Mouse (Mus musculus) brain, embryonic 14.5 days (tissue): Measurements from ENCODE around the gene Spo11. TPM values are rescaled to one million over a fixed set of nuclear protein-coding genes. Genes with fewer than 3 reads are reported as not detected.

Experiments used
- DNase-seq: peaks from one replicate; pipeline ENCODE4 v3.0.0-alpha.2; 2011; ENCODE audit warnings: low read depth
- CTCF ChIP-seq: fragments of 200-500 bp; IDR thresholded peaks from 2 replicates; pipeline ENCODE4 v1.5.1; 2012; ENCODE audit warnings: inconsistent platforms, mild to moderate bottlenecking, moderate library complexity, borderline replicate concordance; ENCODE audit not compliant: insufficient read depth, insufficient read length; ENCODE audit errors: extremely low read depth
- POLR2A ChIP-seq: fragments of 200-500 bp; IDR thresholded peaks from 2 replicates; pipeline ENCODE4 v1.6.1; 2012; ENCODE audit warnings: mild to moderate bottlenecking, inconsistent platforms, borderline replicate concordance; ENCODE audit not compliant: poor library complexity, insufficient read depth, insufficient read length, severe bottlenecking; ENCODE audit errors: extremely low read depth
- polyA plus RNA-seq: library from polyadenylated mRNA; depleted of rRNA; stranded (reverse); fragments of >200 nt; gene quantifications from 2 replicates; pipeline ENCODE4 v1.2.3, GENCODE M21; 2012

The Spo11 gene
- polyA plus RNA-seq, 1 experiment = 1.6 TPM

- DNase-seq = no peak
- no peak for TF ChIP-seq CTCF
- no peak for TF ChIP-seq POLR2A
These were observed 41.1 kb downstream of the Spo11 start for GRCm38 (mm10) chr2:173018618-173019017.

- TF ChIP-seq POLR2A = no peak
- TF ChIP-seq CTCF = no peak
These were observed 41.8 kb downstream of the Spo11 start for GRCm38 (mm10) chr2:173019322-173019721.

DNA sequence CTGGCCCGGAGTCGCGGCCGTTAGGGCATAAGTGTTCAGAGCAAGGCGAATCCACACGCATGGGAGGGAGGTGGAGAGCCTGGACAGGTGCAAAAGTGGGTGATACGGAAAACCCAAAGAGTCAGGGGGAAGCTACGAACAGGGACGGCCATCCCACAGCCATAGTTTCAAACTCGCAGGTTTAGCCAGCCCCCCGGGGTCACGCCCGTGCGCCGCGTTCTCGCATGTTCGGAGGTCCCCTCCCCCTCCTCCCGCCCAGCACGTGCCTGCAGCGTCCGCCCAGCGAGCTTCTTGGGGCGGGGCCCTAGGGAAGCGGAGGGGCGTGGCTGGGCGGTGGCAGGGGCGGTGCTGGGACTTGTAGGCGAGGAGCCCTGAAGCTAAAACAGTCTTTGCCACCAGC lies 42.3 kb downstream of the Spo11 start:
- peak; percentile 95 for DNase-seq

More at GRCm38 (mm10) chr2:173019322-173019721, 41.8 kb downstream of the Spo11 start:
- no peak for DNase-seq

GRCm38 (mm10) chr2:173020430-173020829 lies 42.9 kb downstream of the Spo11 start, which contains the start of gene Rbm38:
Rbm38 (plus strand) TSS chr2:173020498.
- no peak for TF ChIP-seq CTCF
- no peak for TF ChIP-seq POLR2A
- DNase-seq = no peak

More for the DNA sequence above, 42.3 kb downstream of the Spo11 start:
- TF ChIP-seq POLR2A (no peak), CTCF (no peak)

DNA sequence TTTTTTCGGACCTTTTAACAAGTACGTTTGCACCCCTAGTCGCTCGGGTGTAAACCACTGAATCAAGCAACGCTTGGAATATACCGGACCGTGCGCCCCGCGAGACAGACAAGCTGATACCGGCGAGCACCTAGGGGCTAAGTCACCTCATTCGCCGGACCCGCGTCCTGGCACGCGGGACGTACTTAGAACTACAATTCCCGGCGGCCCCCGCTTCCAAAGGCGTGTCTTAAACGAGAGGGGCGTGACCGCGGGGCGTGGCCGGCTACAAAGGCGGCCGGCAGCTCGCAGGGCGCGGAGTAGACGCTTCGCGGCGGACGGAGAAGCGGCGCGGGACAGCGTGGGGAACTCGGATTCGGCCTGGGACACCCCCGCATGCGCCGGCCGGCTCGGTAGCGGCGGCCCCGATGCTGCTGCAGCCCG lies 44.1 kb downstream of the Spo11 start:
- TF ChIP-seq POLR2A = peak; percentile 97
- TF ChIP-seq CTCF = no peak
- peak; percentile 97 for DNase-seq

DNA sequence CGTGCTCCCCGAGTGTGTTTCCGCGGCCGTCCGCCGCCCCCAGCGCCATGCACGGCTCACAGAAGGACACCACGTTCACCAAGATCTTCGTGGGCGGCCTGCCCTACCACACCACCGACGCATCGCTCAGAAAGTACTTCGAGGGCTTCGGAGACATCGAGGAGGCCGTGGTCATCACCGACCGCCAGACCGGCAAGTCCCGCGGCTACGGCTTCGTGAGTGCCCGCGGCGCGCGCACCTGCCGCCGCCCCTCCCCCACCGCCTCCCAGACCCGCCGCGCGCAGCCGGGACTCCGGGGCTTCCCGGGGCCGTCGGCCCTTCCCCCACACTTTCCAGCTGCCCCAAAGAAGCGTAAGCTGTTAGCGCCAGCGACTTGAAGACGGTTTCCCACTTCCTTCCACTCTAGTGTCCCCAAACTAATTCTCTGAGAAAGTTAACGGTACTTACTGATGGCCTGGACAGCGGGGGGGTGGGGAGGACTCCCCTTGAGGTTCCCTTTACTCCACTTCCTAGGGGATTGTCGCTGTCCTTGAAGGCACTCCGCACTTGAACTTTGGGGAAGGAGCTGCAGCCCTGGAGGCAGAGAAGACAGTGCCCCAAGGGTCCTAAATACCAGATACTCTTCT lies 44.7 kb downstream of the Spo11 start:
- peak; percentile 76 for DNase-seq
- no peak for TF ChIP-seq CTCF
- no peak for TF ChIP-seq POLR2A

- DNase-seq = no peak
- no peak for TF ChIP-seq CTCF
- TF ChIP-seq POLR2A = no peak
These were observed 45.3 kb downstream of the Spo11 start for GRCm38 (mm10) chr2:173022813-173023212.

- no peak for TF ChIP-seq CTCF
- TF ChIP-seq POLR2A = no peak
- DNase-seq = no peak
These were observed 45.9 kb downstream of the Spo11 start for GRCm38 (mm10) chr2:173023371-173023851.

DNA sequence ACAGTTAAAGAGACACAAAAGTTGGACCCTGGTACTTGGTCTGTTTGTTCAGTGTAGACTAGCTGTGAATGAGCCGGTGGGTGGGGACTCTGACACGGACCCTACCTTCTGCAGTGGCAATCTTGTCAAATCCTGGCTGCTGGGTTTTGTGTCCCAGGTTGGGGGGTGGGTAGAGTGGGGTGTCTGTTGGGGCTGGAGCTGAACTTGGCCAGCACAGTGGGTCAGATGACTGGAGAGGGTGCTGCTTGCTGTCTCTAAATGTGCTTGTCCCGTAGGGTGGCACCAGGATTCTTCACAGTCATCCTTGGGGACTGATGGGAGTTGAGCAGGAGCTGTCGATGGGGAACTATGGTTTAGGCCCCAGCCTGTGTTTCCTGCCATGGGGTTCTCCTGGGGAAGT lies 46.5 kb downstream of the Spo11 start:
- DNase-seq = no peak
- TF ChIP-seq POLR2A (no peak), CTCF (no peak)

DNA sequence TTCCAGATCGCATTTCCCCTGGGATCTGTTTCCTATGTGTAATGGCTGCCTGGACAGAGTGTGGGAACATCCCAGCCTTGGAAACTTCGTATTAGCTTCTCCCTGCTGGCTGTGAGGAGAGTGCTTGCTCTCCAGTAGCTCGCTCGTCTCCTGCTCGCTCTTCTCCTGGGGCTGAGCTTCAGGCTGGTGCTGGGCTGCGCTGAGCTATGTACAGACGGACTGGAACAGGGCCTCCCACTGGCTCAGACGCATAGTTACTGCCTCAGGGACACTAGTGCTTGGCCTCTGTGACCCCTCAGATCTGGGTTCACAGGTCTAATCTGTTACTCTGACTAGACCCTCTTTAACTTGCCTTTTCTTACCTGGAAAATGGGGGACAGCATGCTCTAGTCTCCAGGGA lies 46.9 kb downstream of the Spo11 start:
- no peak for TF ChIP-seq POLR2A
- no peak for TF ChIP-seq CTCF
- no peak for DNase-seq

DNA sequence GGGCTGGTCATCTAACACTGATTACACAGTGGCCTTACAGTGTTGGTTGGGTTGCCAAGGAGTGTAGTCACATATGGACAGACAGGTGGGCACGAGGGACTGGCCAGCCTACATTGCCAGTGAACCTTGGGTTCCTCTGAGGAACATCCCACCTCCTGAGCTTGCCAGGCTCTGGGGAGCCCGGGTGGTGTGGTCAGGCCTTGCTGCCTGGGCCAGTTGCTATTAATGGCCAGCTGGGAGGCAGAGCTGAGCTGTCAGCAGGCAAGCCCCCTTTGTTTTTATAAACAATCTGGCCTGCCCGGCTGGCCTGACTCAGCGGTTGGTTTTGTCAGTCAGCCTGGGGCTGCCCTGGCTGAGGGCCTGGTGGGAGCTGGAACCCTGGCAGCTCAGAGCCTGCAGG lies 47.4 kb downstream of the Spo11 start:
- peak; percentile 62 for DNase-seq
- TF ChIP-seq POLR2A (no peak), CTCF (no peak)

DNA sequence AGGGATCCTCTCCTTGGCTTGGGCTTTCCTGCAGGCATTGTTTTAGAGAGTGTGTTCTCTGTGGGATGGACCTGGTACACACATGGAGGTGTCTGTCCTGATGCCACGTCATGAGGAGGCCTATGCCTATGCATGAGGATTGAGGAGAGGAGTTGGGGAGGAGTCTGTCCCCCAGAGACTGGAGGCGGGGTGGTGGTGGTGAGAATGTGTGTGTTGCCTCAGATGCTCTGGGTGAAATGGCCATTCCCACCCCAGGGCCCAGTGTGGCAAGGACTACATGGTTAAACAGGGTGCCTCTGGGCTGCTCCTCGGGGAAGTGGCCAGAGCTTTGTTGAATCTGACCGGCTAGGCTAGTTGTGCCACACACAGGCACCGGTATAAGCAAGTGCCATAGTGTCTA lies 48.8 kb downstream of the Spo11 start:
- DNase-seq = no peak
- TF ChIP-seq CTCF (no peak), POLR2A (no peak)

- TF ChIP-seq POLR2A (no peak), CTCF (no peak)
- no peak for DNase-seq
These were observed 49.2 kb downstream of the Spo11 start for GRCm38 (mm10) chr2:173026688-173027131.
